Mouse (Mus musculus): ENCODE measurements around the gene Magi2.

GRCm38 (mm10) chr5:20741936-20742335 lies 1515.1 kb downstream of the Magi2 start:
- TF ChIP-seq CTCF (IDR thresholded peaks at IDR 0.05; ENCODE audit: extremely low read depth, insufficient read depth, insufficient read length, insufficient replicate concordance) (no peak), POLR2A (IDR thresholded peaks at IDR 0.05; ENCODE audit: low read depth, low read length) (no peak)
